Mouse (Mus musculus): ENCODE measurements around the gene Cpn2. TPM values are rescaled to one million over a fixed set of nuclear protein-coding genes. Genes with fewer than 3 reads are reported as not detected.

The Cpn2 gene
- total and polyA plus RNA-seq, 3 experiments = not detected

DNA sequence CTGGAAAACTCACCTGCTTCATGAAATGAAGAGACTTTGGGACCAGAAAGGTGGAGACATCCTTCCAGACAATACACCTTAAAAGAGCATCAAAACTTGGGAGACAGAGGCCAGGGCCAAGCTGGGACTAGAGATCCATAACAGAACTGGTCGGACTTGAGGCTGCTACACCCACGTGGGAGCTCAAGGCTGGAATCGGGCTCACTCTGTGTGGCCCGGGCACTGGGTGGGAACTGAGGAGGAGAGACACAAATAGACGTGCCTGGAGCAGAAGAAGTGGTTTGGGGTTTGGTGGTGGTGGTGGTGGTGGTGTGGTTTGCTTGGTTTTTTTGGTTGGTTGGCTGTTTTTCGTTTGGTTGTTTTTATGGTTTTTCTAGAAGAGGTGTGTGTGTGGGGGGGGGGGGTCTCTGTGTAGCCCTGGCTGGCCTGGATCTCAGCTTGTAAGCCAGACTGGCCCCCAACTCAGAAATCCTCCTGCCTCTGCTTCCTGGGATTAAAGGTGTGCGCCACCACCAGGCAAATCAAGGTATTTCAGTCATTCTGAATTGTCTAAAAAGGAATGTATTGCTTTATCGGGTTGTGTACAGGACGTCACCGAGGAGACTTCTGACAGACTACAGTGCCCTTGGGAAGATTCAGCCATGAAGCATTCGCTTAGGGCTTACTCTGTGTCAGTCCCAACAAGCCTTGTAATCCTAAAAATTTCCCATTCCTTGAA lies 60.0 kb downstream of the Cpn2 start:
- dilution Hi-C loops (cut with MboI; ENCODE audit: extremely low pct_ligation_motif_present, extremely low pct_unique_long_range_greater_than_20kb, low sequenced_read_pairs) = no loop called here
- no peak overlapping the region for H3K9ac ChIP-seq (ENCODE audit: insufficient read depth, low read depth)

More for the DNA sequence above, 60.0 kb downstream of the Cpn2 start:
- H3K27me3 ChIP-seq (replicated peaks) = peaks cover 9% of the 10 kb centered on the region
- H3K36me3 ChIP-seq (replicated peaks in 1 of 2; ENCODE audit: control insufficient read depth in 1 of 2, insufficient read depth in 1 of 2, low read length in 1 of 2) = no peaks in the 10 kb centered on the region
- peaks cover 10 to 13% of the 10 kb centered on the region in 2 experiments for H3K4me1 ChIP-seq (ENCODE audit: control insufficient read depth in 1 of 2, insufficient read depth in 2 of 2)
- H3K79me2 ChIP-seq (replicated peaks; ENCODE audit: control insufficient read depth, extremely low read depth, insufficient read depth, poor library complexity, severe bottlenecking) = no peaks in the 10 kb centered on the region
- peak in 1 of 2 experiments; percentile 41; a peak in 2 of 4 replicates for TF ChIP-seq CTCF (conservative IDR thresholded peaks at IDR 0.05 in 1 of 2, IDR thresholded peaks at IDR 0.05 in 1 of 2; ENCODE audit: low read depth in 2 of 2, low read length in 2 of 2)
- no peak for TF ChIP-seq CHD2 (IDR thresholded peaks at IDR 0.05; ENCODE audit: low read length)
- TF ChIP-seq EP300 (IDR thresholded peaks at IDR 0.05; ENCODE audit: low read length) = no peak
- TF ChIP-seq SMC3 (IDR thresholded peaks at IDR 0.05; ENCODE audit: low read depth, low read length) = 0 out of 2 replicates have a peak, but pooled peaks have one; percentile 6
- no peak for TF ChIP-seq E2F4 (IDR thresholded peaks at IDR 0.05; ENCODE audit: insufficient replicate concordance, low read depth, low read length)
- H3K27ac ChIP-seq (ENCODE audit: insufficient read depth, low read depth) = no peak overlapping the region
- H3K4me2 ChIP-seq (ENCODE audit: insufficient read depth, low read depth, poor library complexity, severe bottlenecking) = no peak overlapping the region
- no peak overlapping the region for H3K4me3 ChIP-seq (replicated peaks in 1 of 3; ENCODE audit: low read depth in 2 of 3, low read length in 2 of 3, poor library complexity in 1 of 3)
- H3K9me3 ChIP-seq (replicated peaks; ENCODE audit: low read length) = peaks cover 5% of the 10 kb centered on the region
- in situ Hi-C loops (cut with MboI; ENCODE audit: low pct_ligation_motif_present, low pct_unique_long_range_greater_than_20kb, low sequenced_read_pairs) = no loop called here
- no peak for DNase-seq (ENCODE audit: extremely low read depth)

Other genes starting within 250 kb of the Cpn2 start
- gene Hes1, start 203.1 kb downstream of the Cpn2 start, total RNA-seq (2012; rRNA removed) = 3.4 and 3.6 TPM in 2 replicates
- 1.4 and 2.4 TPM in 2 replicates for gene Hes1, start 203.1 kb downstream of the Cpn2 start, total RNA-seq (2014; rRNA removed)
- gene Hes1, start 203.1 kb downstream of the Cpn2 start, polyA plus RNA-seq (2012; ENCODE audit: insufficient read length, low read depth) = 0.53 and 1.6 TPM in 2 replicates
- not detected in 2 replicates for gene Lrrc15, start 15.8 kb upstream of the Cpn2 start, total RNA-seq (2012; rRNA removed)
- not detected in 2 replicates for gene Lrrc15, start 15.8 kb upstream of the Cpn2 start, total RNA-seq (2014; rRNA removed)
- gene Lrrc15, start 15.8 kb upstream of the Cpn2 start, polyA plus RNA-seq (2012; ENCODE audit: insufficient read length, low read depth) = not detected in 2 replicates
- gene Gp5, start 43.3 kb upstream of the Cpn2 start, total RNA-seq (2012; rRNA removed) = 0.17 and 0.25 TPM in 2 replicates
- gene Gp5, start 43.3 kb upstream of the Cpn2 start, total RNA-seq (2014; rRNA removed) = 0.09 TPM in 1 of 2 replicates, not detected in the other
- 0.11 TPM in 1 of 2 replicates, not detected in the other for gene Gp5, start 43.3 kb upstream of the Cpn2 start, polyA plus RNA-seq (2012; ENCODE audit: insufficient read length, low read depth)
- 49.9 and 59.9 TPM in 2 replicates for gene Atp13a3, start 138.5 kb upstream of the Cpn2 start, total RNA-seq (2012; rRNA removed)
- gene Atp13a3, start 138.5 kb upstream of the Cpn2 start, total RNA-seq (2014; rRNA removed) = 46.7 and 46.9 TPM in 2 replicates
- 59.1 and 73.0 TPM in 2 replicates for gene Atp13a3, start 138.5 kb upstream of the Cpn2 start, polyA plus RNA-seq (2012; ENCODE audit: insufficient read length, low read depth)